Mouse (Mus musculus): ENCODE measurements around the gene Gm4312. TPM values are rescaled to one million over a fixed set of nuclear protein-coding genes. Genes with fewer than 3 reads are reported as not detected.

Gm4312 gene
- total RNA-seq (2023), result not detected

GRCm38 (mm10) chr10:100382460-100382859 lies at the start of gene Gm4312:
Gene Gm4312 (minus strand): TSS chr10:100382560.

GRCm38 (mm10) chr10:100361038-100361437 lies 21.3 kb downstream of the Gm4312 start, which contains the start of gene Gm4307:
Gene Gm4307 (plus strand): TSS chr10:100361338.

GRCm38 (mm10) chr10:100350793-100351192 lies 31.6 kb downstream of the Gm4312 start, which contains the start of gene Gm4305:
Gene Gm4305 (plus strand): TSS chr10:100351093.

GRCm38 (mm10) chr10:100345672-100346071 lies 36.7 kb downstream of the Gm4312 start, which contains the start of gene Gm4303:
Gene Gm4303 (plus strand): TSS chr10:100345972.

GRCm38 (mm10) chr10:100340536-100340935 lies 41.8 kb downstream of the Gm4312 start, which contains the start of gene Gm4302:
Gene Gm4302 (plus strand): TSS chr10:100340836.

GRCm38 (mm10) chr10:100335376-100335775 lies 47.0 kb downstream of the Gm4312 start, which contains the start of gene Gm4301:
Gene Gm4301 (plus strand): TSS chr10:100335676.

Other genes with a start within 250 kb of the Gm4312 start
- gene Gm4301, start 46.9 kb downstream of the Gm4312 start, total RNA-seq (2023), result not detected
- not detected for gene Gm4302, start 41.7 kb downstream of the Gm4312 start, total RNA-seq (2023)
- not detected for gene Gm4303, start 36.6 kb downstream of the Gm4312 start, total RNA-seq (2023)
- gene Gm4305, start 31.5 kb downstream of the Gm4312 start, total RNA-seq (2023), result not detected
- not detected for gene Gm4307, start 21.2 kb downstream of the Gm4312 start, total RNA-seq (2023)
- gene Tmtc3, start 104.8 kb upstream of the Gm4312 start, total RNA-seq (2023), result 1 to 10 TPM; 1.3 to 2.0 TPM
- 1 to 10 TPM; 1.9 to 3.6 TPM for gene Cep290, start 105.0 kb upstream of the Gm4312 start, total RNA-seq (2023)
- gene 4930430F08Rik, start 207.9 kb upstream of the Gm4312 start, total RNA-seq (2023), result 10 to 100 TPM in 1 of 2 experiments, 1 to 10 TPM in 1; 5.4 to 11.7 TPM
- gene 1700017N19Rik, start 207.9 kb upstream of the Gm4312 start, total RNA-seq (2023), result not detected

Data from B cell, adult 67 days (primary cell).